Mouse (Mus musculus) layer of hippocampus, adult 18-20 months (tissue): ENCODE measurements around the gene Cmc2. TPM values are rescaled to one million over a fixed set of nuclear protein-coding genes. Genes with fewer than 3 reads are reported as not detected.
A peak's percentile ranks its signal among the peaks of the same experiment; 100 is the strongest.

Source experiments
- DNase-seq, 2 experiments: peaks; one replicate each; pipeline ENCODE4 v3.0.0; 2022; ENCODE audit warnings: low spot score in 2 of 2
- total RNA-seq, 2 experiments: library from RNA; stranded (reverse); gene quantifications; 2 replicates each; pipeline ENCODE4 v1.2.3; 2021

Cmc2 gene
- total RNA-seq, 2 experiments from 2014 or later: 11.6 to 14.7 TPM

- DNase-seq: no peak
Measured at GRCm38 (mm10) chr8:116921005-116921336, 284 bp downstream of the Cmc2 start.

GRCm38 (mm10) chr8:116905836-116906235 is 15.4 kb downstream of the Cmc2 start:
- no peak for DNase-seq

GRCm38 (mm10) chr8:116905252-116905651 is 16.0 kb downstream of the Cmc2 start:
- DNase-seq: no peak

- DNase-seq: no peak
Measured at GRCm38 (mm10) chr8:116904736-116905135, 16.5 kb downstream of the Cmc2 start.

GRCm38 (mm10) chr8:116895521-116895920 is 25.7 kb downstream of the Cmc2 start:
- DNase-seq: no peak

- DNase-seq: no peak
Measured at GRCm38 (mm10) chr8:116893938-116894337, 27.3 kb downstream of the Cmc2 start.

GRCm38 (mm10) chr8:116892636-116893035 is 28.6 kb downstream of the Cmc2 start:
- DNase-seq: no peak

- DNase-seq: no peak
Measured at GRCm38 (mm10) chr8:116892130-116892529, 29.1 kb downstream of the Cmc2 start.

- no peak for DNase-seq
Measured at GRCm38 (mm10) chr8:116891446-116891845, 29.8 kb downstream of the Cmc2 start.

GRCm38 (mm10) chr8:116887813-116888212 is 33.4 kb downstream of the Cmc2 start:
- DNase-seq: no peak

- DNase-seq: no peak
Measured at GRCm38 (mm10) chr8:116881396-116881795, 39.9 kb downstream of the Cmc2 start.

GRCm38 (mm10) chr8:116875798-116876450 is 45.3 kb downstream of the Cmc2 start:
- no peak for DNase-seq

GRCm38 (mm10) chr8:116873986-116874385 is 47.3 kb downstream of the Cmc2 start:
- peak in 1 of 2 experiments; percentile 18 for DNase-seq

- no peak for DNase-seq
Measured at GRCm38 (mm10) chr8:116873586-116873985, 47.7 kb downstream of the Cmc2 start.

- DNase-seq: peak in 1 of 2 experiments; percentile 65
Measured at GRCm38 (mm10) chr8:116872761-116873342, 48.4 kb downstream of the Cmc2 start.

- peak in 1 of 2 experiments; percentile 39 for DNase-seq
Measured at GRCm38 (mm10) chr8:116868699-116869098, 52.6 kb downstream of the Cmc2 start.

GRCm38 (mm10) chr8:116867321-116867720 is 53.9 kb downstream of the Cmc2 start:
- DNase-seq: no peak

- no peak for DNase-seq
Measured at GRCm38 (mm10) chr8:116866118-116866903, 54.9 kb downstream of the Cmc2 start.

- no peak for DNase-seq
Measured at GRCm38 (mm10) chr8:116864514-116864913, 56.7 kb downstream of the Cmc2 start.

GRCm38 (mm10) chr8:116864022-116864387 is 57.2 kb downstream of the Cmc2 start:
- no peak for DNase-seq

- peak; percentile 23 to 66 for DNase-seq
Measured at GRCm38 (mm10) chr8:116863357-116864021, 57.8 kb downstream of the Cmc2 start.

GRCm38 (mm10) chr8:116862191-116862590 is 59.1 kb downstream of the Cmc2 start:
- no peak for DNase-seq
